Mouse (Mus musculus) ES-E14 (cell line): Measurements from ENCODE around the gene Caap1.

Experiments
- ZC3H11A ChIP-seq: IDR thresholded peaks from 2 replicates; pipeline ENCODE4 v1.6.1; 2012; ENCODE audit warnings: low read depth, mild to moderate bottlenecking, inconsistent platforms, low read length, borderline replicate concordance
- ZNF384 ChIP-seq: IDR thresholded peaks from 2 replicates; pipeline ENCODE4 v1.6.1; 2012; ENCODE audit warnings: low read depth, low read length, inconsistent platforms

GRCm38 (mm10) chr4:94515366-94515765 lies 41.2 kb downstream of the Caap1 start:
- no peak for TF ChIP-seq ZC3H11A
- TF ChIP-seq ZNF384: no peak
